In the genomic region with DNA sequence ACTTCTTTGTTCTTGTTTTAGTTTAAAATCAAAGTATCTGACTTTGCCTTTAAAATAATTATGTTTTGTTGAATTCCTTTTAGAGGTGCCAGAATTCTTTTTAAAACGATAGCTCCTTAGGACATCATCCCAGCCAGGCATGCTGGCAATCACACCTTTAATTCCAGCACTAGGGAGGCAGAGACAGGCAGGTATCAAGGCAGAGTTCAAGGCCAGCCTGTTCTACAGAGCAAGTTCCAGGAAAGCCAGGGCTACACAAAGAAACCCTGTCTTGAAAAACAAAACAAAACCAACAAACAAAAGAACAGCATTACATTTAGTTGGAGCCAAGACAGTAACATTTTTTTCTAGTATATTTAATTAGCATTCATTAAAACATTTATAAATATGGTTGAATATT, we compare ENCODE assay signal across 24 mouse cellular contexts. TPM values are rescaled to one million over a fixed set of nuclear protein-coding genes. Genes with fewer than 3 reads are reported as not detected.
DNase-seq lines count a peak whose midpoint lies in the region; ATAC-seq lines count a peak whose summit lies in the region.
"Had no signal": no experiment of that assay in that cellular context is flagged by ENCODE, and none has a peak within 500 bp of the region (broad histone marks: within the 10 kb centered on the region; RNA-seq: fewer than 3 reads in every experiment).

No protein-coding gene starts in this region.

- H3K27ac ChIP-seq in midbrain, embryonic 13.5 days, result no peak overlapping the region
- H3K27ac ChIP-seq: embryonic facial prominence, embryonic 10.5 days; embryonic facial prominence, embryonic 12.5 days; forebrain, embryonic 13.5 days; forebrain, embryonic 15.5 days had no signal

- H3K4me3 ChIP-seq in midbrain, embryonic 13.5 days (replicated peaks), result no peak overlapping the region
- H3K4me3 ChIP-seq: embryonic facial prominence, embryonic 10.5 days; embryonic facial prominence, embryonic 12.5 days; forebrain, embryonic 13.5 days; forebrain, embryonic 15.5 days had no signal

- H3K4me1 ChIP-seq in midbrain, embryonic 13.5 days (replicated peaks), result no peaks in the 10 kb centered on the region
- H3K4me1 ChIP-seq: embryonic facial prominence, embryonic 12.5 days; forebrain, embryonic 13.5 days; forebrain, embryonic 15.5 days had no signal

- WGBS in midbrain, embryonic 13.5 days, result 93% methylated on average over 1 of the region's 1 CpGs

- no peak for ATAC-seq in midbrain, embryonic 13.5 days
- ATAC-seq: activated CD4-positive, CD25-positive, alpha-beta regulatory T cell, adult 4 months; forebrain, embryonic 13.5 days; forebrain, embryonic 15.5 days; Patski had no signal

- DNase-seq in ES-CJ7 (ENCODE audit: low read depth, low spot score), result peak; percentile 53
- DNase-seq in R1 (ENCODE audit: low read depth, low spot score), result peak; percentile 86
- DNase-seq in layer of hippocampus, postnatal 36 days, result no peak
- no peak for DNase-seq in right cerebral cortex, postnatal 25 days
- DNase-seq: adrenal gland, adult 8-10 months; adrenal gland, postnatal 14 days; adrenal gland, postnatal 36 days; cerebellum, adult 11-12 months; cerebellum, adult 2 months; cerebellum, adult 9-10 months; cerebellum, postnatal 10 days; cerebellum, postnatal 25 days had no signal

- no peak overlapping the region for H3K9ac ChIP-seq in midbrain, embryonic 13.5 days (replicated peaks)
- H3K9ac ChIP-seq: embryonic facial prominence, embryonic 12.5 days; forebrain, embryonic 13.5 days; forebrain, embryonic 15.5 days; forebrain, postnatal 0 days had no signal

- H3K27me3 ChIP-seq in midbrain, embryonic 13.5 days, result no peaks in the 10 kb centered on the region
- H3K27me3 ChIP-seq: embryonic facial prominence, embryonic 12.5 days; forebrain, embryonic 13.5 days; forebrain, embryonic 15.5 days had no signal

- no peak overlapping the region for H3K4me2 ChIP-seq in midbrain, embryonic 13.5 days (replicated peaks)
- H3K4me2 ChIP-seq: embryonic facial prominence, embryonic 12.5 days; forebrain, embryonic 13.5 days; forebrain, embryonic 15.5 days had no signal

- no peaks in the 10 kb centered on the region for H3K36me3 ChIP-seq in midbrain, embryonic 13.5 days
- H3K36me3 ChIP-seq: embryonic facial prominence, embryonic 10.5 days; embryonic facial prominence, embryonic 12.5 days; forebrain, embryonic 15.5 days; G1E had no signal

- no peaks in the 10 kb centered on the region for H3K9me3 ChIP-seq in midbrain, embryonic 13.5 days
- H3K9me3 ChIP-seq: embryonic facial prominence, embryonic 10.5 days; embryonic facial prominence, embryonic 12.5 days; forebrain, embryonic 13.5 days; forebrain, embryonic 15.5 days; G1E had no signal

RNA-seq across cellular contexts. Expression of a gene that starts 20.6 kb away (rescaled TPM):
- total RNA-seq in layer of hippocampus, postnatal 36 days (2021), result 1 to 10 TPM; 1.5 to 1.9 TPM
- not detected in 2 replicates for polyA plus RNA-seq in midbrain, embryonic 13.5 days (2015; fragmentation: Nextera tagmentation; extraction: Ambion mirVana)
- total RNA-seq: G1E had no signal
- polyA plus RNA-seq: activated CD4-positive, CD25-positive, alpha-beta regulatory T cell, adult 4 months; C2C12; cortical plate, adult 2 months; embryonic facial prominence, embryonic 10.5 days; embryonic facial prominence, embryonic 14.5 days; forebrain, embryonic 13.5 days; G1E; Patski had no signal

RNA-seq across cellular contexts. Expression of a gene that starts 48.4 kb away (rescaled TPM):
- 1 to 10 TPM in 1 of 2 experiments, under 1 TPM in 1; 1.00 to 1.0 TPM for total RNA-seq in layer of hippocampus, postnatal 36 days (2021)
- 3.0 and 4.3 TPM in 2 replicates for polyA plus RNA-seq in midbrain, embryonic 13.5 days (2015; fragmentation: Nextera tagmentation; extraction: Ambion mirVana)

Comparison
In these comparisons a context has a peak if more than half of its experiments do, and no peak if none do; other contexts are left out.
1. DNase-seq: peak in ES-CJ7 (single experiment) and R1 (single experiment); none in layer of hippocampus, postnatal 36 days (0 of 2) and right cerebral cortex, postnatal 25 days (single experiment).